Mouse (Mus musculus) G1E (cell line): ENCODE measurements around the gene Tmsb10.

Source experiments
- CTCF ChIP-seq: IDR thresholded peaks from 2 replicates; pipeline ENCODE4 v1.5.1; 2012; ENCODE audit warnings: low read depth, low read length, inconsistent platforms, mixed read lengths
- GATA1 ChIP-seq: IDR thresholded peaks from 2 replicates; pipeline ENCODE4 v1.6.1; 2012; ENCODE audit warnings: borderline replicate concordance, low read length, inconsistent platforms, mixed read lengths

GRCm38 (mm10) chr6:73003601-73004000, 45.1 kb upstream of the Tmsb10 start:
- TF ChIP-seq GATA1 (no peak), CTCF (no peak)
